Mouse (Mus musculus) embryonic facial prominence, embryonic 12.5 days (tissue): ENCODE results near the gene Trpm4. TPM values are rescaled to one million over a fixed set of nuclear protein-coding genes. Genes with fewer than 3 reads are reported as not detected.
"Not testable (repeated sequence)": the region's sequence is repeated elsewhere in the genome, so short reads cannot be mapped to it uniquely, and the experiment has no call there.

Source experiments
- ATAC-seq: fragments of 200-750 bp; cut with Nextera tagmentation; 2 replicates; pipeline ENCODE4 v1.8.0; 2017; ENCODE audit not compliant: insufficient number of reproducible peaks, insufficient read depth, low FRiP score, low TSS enrichment
- H3K27ac ChIP-seq: fragments of 300-500 bp; sonication (generic); 2 replicates; pipeline ENCODE4 v1.5.1; 2016; ENCODE audit warnings: mild to moderate bottlenecking
- H3K27me3 ChIP-seq: fragments of 300-500 bp; sonication (generic); 2 replicates; pipeline ENCODE4 v1.6.1; 2016; ENCODE audit warnings: mild to moderate bottlenecking, moderate library complexity
- H3K36me3 ChIP-seq: fragments of 300-500 bp; sonication (generic); 2 replicates; pipeline ENCODE4 v1.6.1; 2016; ENCODE audit warnings: mild to moderate bottlenecking
- H3K4me1 ChIP-seq: fragments of 300-500 bp; sonication (generic); 2 replicates; pipeline ENCODE4 v1.6.1; 2016
- H3K4me2 ChIP-seq: fragments of 300-500 bp; sonication (generic); replicated peaks from 2 replicates; pipeline ENCODE4 v1.6.1; 2016; ENCODE audit warnings: mild to moderate bottlenecking, moderate library complexity
- H3K4me3 ChIP-seq: fragments of 300-500 bp; sonication (generic); 2 replicates; pipeline ENCODE4 v1.5.1; 2016; ENCODE audit warnings: mild to moderate bottlenecking
- H3K9ac ChIP-seq: fragments of 300-500 bp; sonication (generic); 2 replicates; pipeline ENCODE4 v1.6.1; 2016; ENCODE audit warnings: mild to moderate bottlenecking, moderate library complexity
- H3K9me3 ChIP-seq: fragments of 300-500 bp; sonication (generic); 2 replicates; pipeline ENCODE4 v1.6.1; 2016; ENCODE audit warnings: mild to moderate bottlenecking, moderate library complexity
- WGBS: fragments of 180-500 bp; shearing (Covaris S2); methylation state at CpG from one replicate; pipeline ENCODE4 v1.1.7; 2016; 5-methylcytosine and 5-hydroxymethylcytosine counted together
- polyA plus RNA-seq: library from polyadenylated mRNA; unstranded; fragments of >200 nt; fragmentation: Nextera tagmentation; extraction: Ambion mirVana; gene quantifications from 2 replicates; pipeline ENCODE4 v1.2.1, GENCODE M21; 2016

Trpm4 gene
- polyA plus RNA-seq, 1 experiment from 2014 or later: 16.1 TPM

- H3K4me2 ChIP-seq: peak overlapping the region; percentile 76
- no peak overlapping the region for H3K27ac ChIP-seq
- peak overlapping the region; percentile 64 for H3K9ac ChIP-seq
- H3K4me1 ChIP-seq: peaks cover 27% of the 10 kb centered on the region
- 5% methylated on average over 32 of the region's 35 CpGs for WGBS
- peaks cover 78% of the 10 kb centered on the region for H3K27me3 ChIP-seq
- H3K36me3 ChIP-seq: no peaks in the 10 kb centered on the region
- peak overlapping the region; percentile 56 for H3K4me3 ChIP-seq
- no peaks in the 10 kb centered on the region for H3K9me3 ChIP-seq
- ATAC-seq: no peak
Measured at GRCm38 (mm10) chr7:45365742-45366651, 32.4 kb upstream of the Trpm4 start.

GRCm38 (mm10) chr7:45363983-45364382 lies 30.4 kb upstream of the Trpm4 start:
- Histone ChIP-seq H3K4me2 (no peak overlapping the region), H3K4me1 (peaks cover 14% of the 10 kb centered on the region; the same call in 1 of the 2 replicates), H3K27ac (no peak overlapping the region), H3K9me3 (no peaks in the 10 kb centered on the region), H3K9ac (no peak overlapping the region), H3K36me3 (no peaks in the 10 kb centered on the region), H3K4me3 (no peak overlapping the region), H3K27me3 (peaks cover 76% of the 10 kb centered on the region)
- ATAC-seq: no peak
- WGBS: 94% methylated on average over 2 of the region's 2 CpGs

GRCm38 (mm10) chr7:45362801-45363200 lies 29.2 kb upstream of the Trpm4 start:
- no peaks in the 10 kb centered on the region for H3K36me3 ChIP-seq
- H3K27me3 ChIP-seq: peaks cover 64% of the 10 kb centered on the region
- H3K4me1 ChIP-seq: peaks cover 11% of the 10 kb centered on the region; the same call in 1 of the 2 replicates
- H3K9me3 ChIP-seq: no peaks in the 10 kb centered on the region
- 5% methylated on average over 13 of the region's 13 CpGs for WGBS
- no peak overlapping the region for H3K27ac ChIP-seq
- no peak overlapping the region for H3K4me3 ChIP-seq
- ATAC-seq: no peak
- no peak overlapping the region for H3K9ac ChIP-seq
- no peak overlapping the region for H3K4me2 ChIP-seq

DNA sequence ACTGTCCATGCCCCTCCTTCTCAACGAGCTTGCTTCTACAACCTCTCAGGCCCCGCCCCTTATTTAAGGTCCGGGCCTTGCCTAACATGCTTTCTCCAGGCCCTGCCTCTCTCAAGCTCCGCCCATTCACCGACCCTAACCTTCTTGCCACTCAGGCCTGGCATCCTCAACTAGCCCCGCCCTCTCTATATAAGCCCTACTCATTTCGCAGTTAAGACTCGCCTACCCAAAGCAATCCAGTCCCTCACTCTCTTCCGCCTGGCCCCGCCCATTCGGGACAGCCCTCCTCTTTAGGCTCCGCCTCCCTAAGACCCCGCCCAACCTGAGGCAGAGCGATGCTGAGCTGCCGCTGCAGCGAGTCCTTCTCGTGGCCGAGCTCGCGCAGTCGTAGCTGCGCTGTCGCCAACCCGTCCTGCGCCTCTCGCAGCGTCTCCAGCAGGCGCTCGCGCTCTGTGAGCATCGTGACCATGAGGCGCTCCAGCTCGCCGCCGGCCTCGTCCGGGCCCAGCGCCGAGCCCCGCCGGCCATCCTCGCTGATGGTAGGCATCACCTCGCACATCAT lies 27.7 kb upstream of the Trpm4 start:
- peak; percentile 78 for ATAC-seq
- no peak overlapping the region for H3K27ac ChIP-seq
- no peaks in the 10 kb centered on the region for H3K9me3 ChIP-seq
- H3K36me3 ChIP-seq: no peaks in the 10 kb centered on the region
- peak overlapping the region; percentile 40 for H3K4me3 ChIP-seq
- under 1% methylated on average over 43 of the region's 43 CpGs for WGBS
- H3K4me1 ChIP-seq: peaks cover 9% of the 10 kb centered on the region; the same call in 1 of the 2 replicates
- peak overlapping the region; percentile 45 for H3K9ac ChIP-seq
- peak overlapping the region; percentile 62 for H3K4me2 ChIP-seq
- peaks cover 63% of the 10 kb centered on the region for H3K27me3 ChIP-seq

DNA sequence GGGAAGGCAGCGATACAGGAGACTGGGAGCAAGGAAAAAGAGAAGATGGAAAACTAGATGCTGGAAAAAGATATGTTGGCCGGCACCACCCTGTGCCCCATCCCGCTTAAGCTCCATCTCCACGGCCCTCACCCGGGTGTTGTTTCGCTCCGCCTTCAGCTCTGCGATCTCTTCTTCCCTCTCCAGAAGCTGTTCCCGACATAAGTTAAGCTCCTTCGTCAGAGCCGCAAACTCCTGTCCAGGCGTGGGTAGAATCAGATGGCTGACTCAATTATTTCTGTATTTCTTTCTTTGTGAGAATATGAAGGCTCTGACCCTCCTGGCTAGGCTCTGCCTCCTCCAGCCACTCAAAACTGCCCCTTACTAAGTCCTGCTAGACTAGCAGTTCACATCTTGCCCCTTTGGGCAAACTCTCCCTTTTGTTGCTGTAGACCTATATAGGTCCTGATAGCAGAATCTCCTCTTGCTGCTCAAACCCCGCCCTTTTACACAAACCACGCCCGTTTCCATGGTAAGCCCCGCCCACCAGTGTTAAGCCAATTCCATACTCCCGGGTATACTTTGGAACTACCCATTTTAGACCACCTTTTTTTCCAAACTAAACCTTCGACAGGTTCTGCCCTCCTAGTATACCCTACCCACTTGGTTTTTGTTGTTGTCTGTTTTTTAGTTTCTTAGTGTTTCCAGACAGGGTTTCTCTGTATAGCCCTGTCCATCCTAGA lies 27.0 kb upstream of the Trpm4 start:
- no peak overlapping the region for H3K4me2 ChIP-seq
- H3K27me3 ChIP-seq: peaks cover 63% of the 10 kb centered on the region
- ATAC-seq: no peak
- H3K9me3 ChIP-seq: no peaks in the 10 kb centered on the region
- H3K9ac ChIP-seq: no peak overlapping the region
- WGBS: 48% methylated on average over 18 of the region's 18 CpGs
- peaks cover 5% of the 10 kb centered on the region; the same call in 1 of the 2 replicates for H3K4me1 ChIP-seq
- no peak overlapping the region for H3K27ac ChIP-seq
- no peaks in the 10 kb centered on the region for H3K36me3 ChIP-seq
- H3K4me3 ChIP-seq: peak overlapping the region; percentile 40

GRCm38 (mm10) chr7:45359081-45359480 lies 25.5 kb upstream of the Trpm4 start:
- H3K9ac ChIP-seq, H3K4me3 ChIP-seq, H3K4me1 ChIP-seq, H3K36me3 ChIP-seq, H3K27ac ChIP-seq, H3K9me3 ChIP-seq, H3K4me2 ChIP-seq, ATAC-seq: not testable (repeated sequence)
- peaks cover 49% of the 10 kb centered on the region for H3K27me3 ChIP-seq
- 59% methylated on average over 11 of the region's 11 CpGs for WGBS

DNA sequence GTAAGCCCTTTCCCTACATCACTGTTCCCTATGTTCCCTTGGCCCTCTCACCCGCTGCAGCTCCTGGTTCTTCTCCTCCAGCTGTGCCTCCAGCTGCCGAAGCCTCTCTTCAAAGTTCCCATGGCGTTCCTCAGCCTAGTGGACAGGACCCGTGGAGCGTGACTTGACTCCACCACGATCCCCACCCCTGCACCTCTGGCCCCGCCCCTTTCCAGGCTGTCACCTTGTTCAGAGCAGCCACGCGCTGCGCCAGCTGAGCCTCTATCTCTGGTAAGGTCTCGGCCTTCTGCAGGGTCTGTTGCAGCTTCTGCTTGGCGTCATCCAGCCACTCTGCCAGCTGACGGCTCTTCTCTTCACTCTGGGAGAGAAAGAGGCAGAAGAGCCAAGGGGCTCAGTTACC lies 22.5 kb upstream of the Trpm4 start:
- Histone ChIP-seq H3K4me3 (no peak overlapping the region), H3K4me1 (no peaks in the 10 kb centered on the region), H3K36me3 (no peaks in the 10 kb centered on the region), H3K27me3 (peaks cover 23% of the 10 kb centered on the region), H3K9ac (no peak overlapping the region), H3K4me2 (no peak overlapping the region), H3K27ac (no peak overlapping the region), H3K9me3 (no peaks in the 10 kb centered on the region)
- WGBS: 57% methylated on average over 13 of the region's 13 CpGs
- ATAC-seq: no peak

- Histone ChIP-seq H3K4me3 (no peak overlapping the region), H3K9ac (no peak overlapping the region), H3K4me2 (no peak overlapping the region), H3K36me3 (no peaks in the 10 kb centered on the region), H3K9me3 (no peaks in the 10 kb centered on the region), H3K27ac (no peak overlapping the region), H3K27me3 (peaks cover 17% of the 10 kb centered on the region), H3K4me1 (no peaks in the 10 kb centered on the region)
- WGBS: 78% methylated on average over 15 of the region's 15 CpGs
- no peak for ATAC-seq
Measured at GRCm38 (mm10) chr7:45355318-45356020, 21.9 kb upstream of the Trpm4 start.

GRCm38 (mm10) chr7:45353041-45353440 lies 19.5 kb upstream of the Trpm4 start:
- 22% methylated on average over 5 of the region's 5 CpGs for WGBS
- H3K36me3 ChIP-seq: no peaks in the 10 kb centered on the region

GRCm38 (mm10) chr7:45346905-45347304 lies 13.3 kb upstream of the Trpm4 start:
- 74% methylated on average over 13 of the region's 13 CpGs for WGBS

More at GRCm38 (mm10) chr7:45353041-45353440, 19.5 kb upstream of the Trpm4 start:
- Histone ChIP-seq H3K4me2 (no peak overlapping the region), H3K4me1 (no peaks in the 10 kb centered on the region), H3K27me3 (peaks cover 8% of the 10 kb centered on the region; the same call in 1 of the 2 replicates), H3K27ac (no peak overlapping the region), H3K9ac (no peak overlapping the region), H3K4me3 (no peak overlapping the region), H3K9me3 (no peaks in the 10 kb centered on the region)
- ATAC-seq: no peak

DNA sequence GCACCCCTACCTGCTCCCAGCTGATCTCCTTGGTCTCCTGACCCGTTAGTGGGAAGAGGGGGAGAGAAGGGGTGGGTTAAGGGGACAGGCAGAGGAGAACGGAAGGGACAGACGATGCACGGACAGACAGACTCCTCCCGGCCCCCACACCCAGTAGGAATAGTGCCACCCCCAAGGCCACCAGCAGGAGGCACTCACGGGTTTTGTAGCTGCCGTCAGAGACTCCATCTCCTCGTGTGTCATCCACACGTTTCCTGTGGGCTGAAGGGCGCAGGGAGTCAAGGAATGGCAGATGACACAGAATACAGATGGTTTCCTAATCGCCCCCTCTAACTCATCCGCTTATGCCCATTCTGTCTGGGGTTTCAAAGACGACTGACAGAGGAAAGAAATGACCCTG lies 10.0 kb upstream of the Trpm4 start:
- no peaks in the 10 kb centered on the region for H3K36me3 ChIP-seq
- H3K9ac ChIP-seq: no peak overlapping the region
- WGBS: 21% methylated on average over 13 of the region's 13 CpGs
- no peak overlapping the region for H3K27ac ChIP-seq
- no peaks in the 10 kb centered on the region for H3K9me3 ChIP-seq
- no peak for ATAC-seq
- H3K4me3 ChIP-seq: no peak overlapping the region
- no peak overlapping the region for H3K4me2 ChIP-seq
- peaks cover 23% of the 10 kb centered on the region for H3K4me1 ChIP-seq
- no peaks in the 10 kb centered on the region; the same call in 1 of the 2 replicates for H3K27me3 ChIP-seq

More at GRCm38 (mm10) chr7:45346905-45347304, 13.3 kb upstream of the Trpm4 start:
- no peaks in the 10 kb centered on the region for H3K4me1 ChIP-seq
- H3K4me2 ChIP-seq: no peak overlapping the region
- no peak overlapping the region for H3K4me3 ChIP-seq
- no peak for ATAC-seq
- no peaks in the 10 kb centered on the region; the same call in 1 of the 2 replicates for H3K27me3 ChIP-seq
- H3K36me3 ChIP-seq: no peaks in the 10 kb centered on the region
- no peaks in the 10 kb centered on the region for H3K9me3 ChIP-seq
- H3K9ac ChIP-seq: no peak overlapping the region
- H3K27ac ChIP-seq: no peak overlapping the region
